Mouse (Mus musculus): ENCODE measurements around the gene Zbed3. TPM values are rescaled to one million over a fixed set of nuclear protein-coding genes. Genes with fewer than 3 reads are reported as not detected.

Gene Zbed3
- polyA plus RNA-seq, 1 experiment from 2014 or later = 37.5 TPM

DNA sequence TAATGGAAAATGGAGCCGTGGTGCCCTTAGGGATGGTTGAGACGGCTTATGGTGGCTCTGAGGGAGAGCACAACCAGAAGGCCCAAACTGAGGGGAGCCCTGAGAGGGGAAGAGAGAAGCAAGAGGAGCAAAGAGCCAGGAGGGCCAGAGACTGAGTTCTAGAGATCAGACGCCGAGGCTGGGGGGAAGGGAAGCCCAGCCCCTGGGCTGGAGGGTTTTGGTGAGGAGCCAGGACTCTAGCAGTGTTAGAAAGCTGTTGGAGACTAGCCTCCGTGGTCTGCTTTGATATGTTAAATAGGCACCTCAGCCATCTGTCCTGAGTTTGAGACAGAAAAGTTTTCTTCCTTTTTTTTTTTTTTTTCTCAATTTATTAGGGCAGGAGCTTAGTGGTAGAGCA, 3.9 kb downstream of the Zbed3 start:
- Histone ChIP-seq H3K4me3 (replicated peaks; ENCODE audit: low read length) (peak overlapping the region; percentile 88), H3K4me2 (replicated peaks) (peak overlapping the region; percentile 75), H3K36me3 (replicated peaks; ENCODE audit: control insufficient read depth, insufficient read depth) (no peaks in the 10 kb centered on the region), H3K9ac (peak overlapping the region; percentile 94), H3K27ac (peak overlapping the region; percentile 77), H3K27me3 (ENCODE audit: control insufficient read depth, insufficient read depth, low read length) (no peaks in the 10 kb centered on the region), H3K9me3 (ENCODE audit: control insufficient read depth, low read length) (no peaks in the 10 kb centered on the region), H3K4me1 (replicated peaks; ENCODE audit: control insufficient read depth, insufficient read depth, low read length) (peaks cover 32% of the 10 kb centered on the region)
- ATAC-seq (ENCODE audit: low FRiP score) (no peak; the same call in 1 of the 2 replicates), DNase-seq (ENCODE audit: low spot score) (peak; percentile 62)
- 6% methylated on average over 5 of the region's 5 CpGs for WGBS

- ATAC-seq (ENCODE audit: low FRiP score) (no peak), DNase-seq (ENCODE audit: low spot score) (no peak)
- Histone ChIP-seq H3K4me3 (replicated peaks; ENCODE audit: low read length) (no peak overlapping the region), H3K4me1 (replicated peaks; ENCODE audit: control insufficient read depth, insufficient read depth, low read length) (peaks cover 32% of the 10 kb centered on the region), H3K36me3 (replicated peaks; ENCODE audit: control insufficient read depth, insufficient read depth) (no peaks in the 10 kb centered on the region), H3K9ac (no peak overlapping the region), H3K4me2 (replicated peaks) (no peak overlapping the region), H3K27me3 (ENCODE audit: control insufficient read depth, insufficient read depth, low read length) (no peaks in the 10 kb centered on the region), H3K9me3 (ENCODE audit: control insufficient read depth, low read length) (peaks cover under 1% of the 10 kb centered on the region), H3K27ac (no peak overlapping the region)
- WGBS = 71% methylated on average over 11 of the region's 11 CpGs
Measured at GRCm38 (mm10) chr13:95328767-95329166, 5.4 kb downstream of the Zbed3 start.

DNA sequence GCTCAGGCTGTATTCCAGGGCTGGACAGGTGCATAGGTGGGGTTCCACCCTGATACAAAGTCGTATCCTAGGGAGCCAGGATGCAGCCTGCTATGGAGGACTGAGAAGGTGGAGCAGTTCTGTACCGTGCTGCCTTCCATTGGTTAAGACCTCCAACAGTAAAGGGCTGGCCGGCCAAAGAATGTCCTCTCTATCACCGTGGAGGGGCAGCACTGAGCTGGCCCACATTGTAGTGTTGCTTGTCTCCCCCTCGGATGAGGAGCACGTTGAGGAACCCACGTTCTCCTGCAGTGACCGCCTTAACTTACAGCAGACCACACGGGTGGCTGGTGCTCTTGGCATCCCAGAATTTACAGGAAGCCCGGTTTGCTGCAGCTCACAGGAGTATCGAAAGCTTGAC, 7.1 kb downstream of the Zbed3 start:
- H3K4me1 ChIP-seq (replicated peaks; ENCODE audit: control insufficient read depth, insufficient read depth, low read length) = peaks cover 32% of the 10 kb centered on the region
- WGBS = 47% methylated on average over 11 of the region's 11 CpGs

DNA sequence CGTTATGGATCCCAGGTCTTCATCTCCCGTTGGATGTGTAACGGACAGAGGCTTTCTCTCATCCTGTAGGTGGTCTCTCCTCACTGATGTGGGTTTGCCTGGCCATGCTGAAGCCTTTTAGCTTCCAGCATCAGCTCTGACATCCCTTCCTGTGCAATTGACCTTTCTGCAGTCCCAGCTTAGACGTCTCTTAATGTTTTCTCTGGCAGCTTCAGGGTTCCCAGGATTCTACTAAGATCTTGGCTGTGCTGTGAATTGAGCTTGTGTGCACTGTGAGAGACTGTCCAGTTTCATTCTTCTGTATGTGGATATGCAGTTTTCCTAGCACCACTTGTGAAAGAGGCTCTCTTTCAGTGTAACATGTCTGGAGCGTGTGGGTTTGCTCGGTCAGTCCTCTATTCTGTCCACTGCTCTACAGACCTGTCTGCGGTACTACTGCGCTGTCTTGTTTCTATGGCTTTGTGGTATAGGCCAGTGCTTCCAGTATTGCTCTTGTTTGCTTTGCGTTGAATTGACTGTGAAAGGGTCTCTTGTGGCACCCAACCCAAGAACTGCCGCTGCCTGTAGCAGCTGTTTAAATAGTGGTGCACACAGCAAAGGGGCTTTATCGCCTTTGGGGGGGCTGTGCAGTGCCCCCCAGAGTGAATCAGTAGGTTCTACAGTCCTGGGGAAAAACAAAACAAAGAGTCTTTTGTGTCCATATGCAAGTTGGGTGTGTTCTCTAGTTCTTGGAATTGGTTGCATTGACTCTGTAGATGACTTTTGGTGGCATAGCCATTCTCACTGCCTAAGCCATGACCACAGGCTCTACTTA, 8.9 kb downstream of the Zbed3 start:
- DNase-seq (ENCODE audit: low spot score) (no peak), ATAC-seq (ENCODE audit: low FRiP score) (no peak)
- Histone ChIP-seq H3K4me1 (replicated peaks; ENCODE audit: control insufficient read depth, insufficient read depth, low read length) (peaks cover 19% of the 10 kb centered on the region), H3K9me3 (ENCODE audit: control insufficient read depth, low read length) (peaks cover 8% of the 10 kb centered on the region), H3K4me3 (replicated peaks; ENCODE audit: low read length) (no peak overlapping the region), H3K9ac (no peak overlapping the region), H3K4me2 (replicated peaks) (no peak overlapping the region), H3K36me3 (replicated peaks; ENCODE audit: control insufficient read depth, insufficient read depth) (peaks cover 12% of the 10 kb centered on the region), H3K27ac (no peak overlapping the region), H3K27me3 (ENCODE audit: control insufficient read depth, insufficient read depth, low read length) (no peaks in the 10 kb centered on the region)
- 76% methylated on average over 11 of the region's 11 CpGs for WGBS

More for the DNA sequence above, 7.1 kb downstream of the Zbed3 start:
- Histone ChIP-seq H3K4me3 (replicated peaks; ENCODE audit: low read length) (no peak overlapping the region), H3K27me3 (ENCODE audit: control insufficient read depth, insufficient read depth, low read length) (no peaks in the 10 kb centered on the region), H3K36me3 (replicated peaks; ENCODE audit: control insufficient read depth, insufficient read depth) (no peaks in the 10 kb centered on the region), H3K9me3 (ENCODE audit: control insufficient read depth, low read length) (peaks cover 8% of the 10 kb centered on the region), H3K4me2 (replicated peaks) (no peak overlapping the region), H3K9ac (no peak overlapping the region), H3K27ac (no peak overlapping the region)
- DNase-seq (ENCODE audit: low spot score) = no peak
- ATAC-seq (ENCODE audit: low FRiP score) = no peak

GRCm38 (mm10) chr13:95336122-95336677, 12.8 kb downstream of the Zbed3 start:
- no peak overlapping the region for H3K27ac ChIP-seq
- 60% methylated on average over 40 of the region's 40 CpGs for WGBS

GRCm38 (mm10) chr13:95343470-95343869, 20.1 kb downstream of the Zbed3 start:
- Histone ChIP-seq H3K36me3 (replicated peaks; ENCODE audit: control insufficient read depth, insufficient read depth) (peaks cover 14% of the 10 kb centered on the region), H3K27ac (no peak overlapping the region), H3K4me3 (replicated peaks; ENCODE audit: low read length) (no peak overlapping the region), H3K4me2 (replicated peaks) (no peak overlapping the region), H3K9ac (no peak overlapping the region), H3K27me3 (ENCODE audit: control insufficient read depth, insufficient read depth, low read length) (no peaks in the 10 kb centered on the region), H3K9me3 (ENCODE audit: control insufficient read depth, low read length) (no peaks in the 10 kb centered on the region), H3K4me1 (replicated peaks; ENCODE audit: control insufficient read depth, insufficient read depth, low read length) (no peaks in the 10 kb centered on the region)
- 91% methylated on average over 8 of the region's 8 CpGs for WGBS
- ATAC-seq (ENCODE audit: low FRiP score) (no peak), DNase-seq (ENCODE audit: low spot score) (no peak)

More at GRCm38 (mm10) chr13:95336122-95336677, 12.8 kb downstream of the Zbed3 start:
- Histone ChIP-seq H3K9ac (no peak overlapping the region), H3K9me3 (ENCODE audit: control insufficient read depth, low read length) (peaks cover 8% of the 10 kb centered on the region), H3K36me3 (replicated peaks; ENCODE audit: control insufficient read depth, insufficient read depth) (peaks cover 34% of the 10 kb centered on the region), H3K4me1 (replicated peaks; ENCODE audit: control insufficient read depth, insufficient read depth, low read length) (no peaks in the 10 kb centered on the region), H3K27me3 (ENCODE audit: control insufficient read depth, insufficient read depth, low read length) (no peaks in the 10 kb centered on the region), H3K4me3 (replicated peaks; ENCODE audit: low read length) (peak overlapping the region; percentile 15; the same call in 1 of the 2 replicates), H3K4me2 (replicated peaks) (peak overlapping the region; percentile 37)
- ATAC-seq (ENCODE audit: low FRiP score) = peak; percentile 59; the same call in 1 of the 2 replicates
- DNase-seq (ENCODE audit: low spot score) = no peak

DNA sequence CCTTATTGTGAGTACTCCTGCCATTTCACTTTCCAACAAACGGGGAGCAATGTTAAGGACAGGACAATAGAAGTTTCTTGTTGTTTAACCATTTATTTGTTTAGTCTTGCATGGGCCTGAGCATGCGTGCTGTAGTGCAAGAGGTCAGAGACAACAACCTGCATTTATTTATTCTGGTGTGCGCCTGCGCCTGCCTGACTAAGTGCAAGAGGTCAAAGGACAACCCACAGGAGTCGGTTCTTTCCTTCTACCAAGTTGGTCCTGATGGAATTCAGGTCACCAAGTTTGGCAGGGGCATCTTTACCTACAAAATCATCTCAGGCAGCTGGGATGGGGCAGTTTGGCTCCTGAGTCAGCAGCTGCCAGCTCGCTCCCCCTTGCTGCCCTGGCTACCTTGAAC, 22.5 kb downstream of the Zbed3 start:
- 67% methylated on average over 6 of the region's 6 CpGs for WGBS
- no peak overlapping the region for H3K4me2 ChIP-seq (replicated peaks)
- no peak for DNase-seq (ENCODE audit: low spot score)
- no peak overlapping the region for H3K9ac ChIP-seq
- peaks cover 15% of the 10 kb centered on the region for H3K36me3 ChIP-seq (replicated peaks; ENCODE audit: control insufficient read depth, insufficient read depth)
- no peak for ATAC-seq (ENCODE audit: low FRiP score)
- H3K4me3 ChIP-seq (replicated peaks; ENCODE audit: low read length) = no peak overlapping the region
- H3K27ac ChIP-seq = no peak overlapping the region
- no peaks in the 10 kb centered on the region for H3K4me1 ChIP-seq (replicated peaks; ENCODE audit: control insufficient read depth, insufficient read depth, low read length)
- no peaks in the 10 kb centered on the region for H3K27me3 ChIP-seq (ENCODE audit: control insufficient read depth, insufficient read depth, low read length)
- H3K9me3 ChIP-seq (ENCODE audit: control insufficient read depth, low read length) = no peaks in the 10 kb centered on the region

DNA sequence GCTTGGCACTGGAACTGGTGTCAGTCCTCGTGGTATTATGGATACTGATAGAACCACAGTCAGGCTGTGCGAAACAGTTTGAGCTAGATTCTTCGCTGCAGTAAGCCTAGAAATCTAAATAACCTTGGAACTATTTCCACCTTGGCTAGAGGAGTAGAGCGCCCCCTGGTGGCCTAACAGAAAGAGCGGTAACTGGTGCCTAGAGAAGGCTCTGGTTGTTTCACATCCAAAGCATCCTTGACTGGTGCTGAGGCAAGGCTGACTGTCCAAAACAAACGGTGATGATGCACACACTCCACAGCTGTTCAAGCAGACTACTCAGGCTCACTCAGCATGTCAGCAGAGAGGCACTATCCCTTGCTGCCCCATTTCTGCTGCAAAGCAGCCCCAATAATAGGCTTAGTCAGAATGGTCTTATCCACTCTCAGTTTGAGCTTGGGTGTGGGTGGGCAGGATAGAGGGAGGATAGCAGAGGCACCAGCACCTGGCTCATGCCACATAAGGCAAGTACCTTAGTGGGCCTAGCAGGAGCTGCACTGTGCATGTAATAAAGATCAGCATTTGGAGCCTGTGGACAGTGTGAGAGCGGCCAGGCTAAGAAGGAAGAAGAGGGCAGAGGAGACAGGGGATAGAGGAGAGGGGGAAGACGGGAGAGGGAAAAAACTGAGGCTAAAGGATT, 23.7 kb downstream of the Zbed3 start:
- WGBS = 32% methylated on average over 8 of the region's 8 CpGs
- H3K27ac ChIP-seq = no peak overlapping the region
- no peaks in the 10 kb centered on the region for H3K27me3 ChIP-seq (ENCODE audit: control insufficient read depth, insufficient read depth, low read length)
- DNase-seq (ENCODE audit: low spot score) (peak; percentile 90), ATAC-seq (ENCODE audit: low FRiP score) (peak; percentile 77)
- peaks cover 28% of the 10 kb centered on the region for H3K36me3 ChIP-seq (replicated peaks; ENCODE audit: control insufficient read depth, insufficient read depth)
- H3K4me1 ChIP-seq (replicated peaks; ENCODE audit: control insufficient read depth, insufficient read depth, low read length) = no peaks in the 10 kb centered on the region
- no peak overlapping the region for H3K9ac ChIP-seq
- no peak overlapping the region for H3K4me2 ChIP-seq (replicated peaks)
- no peaks in the 10 kb centered on the region for H3K9me3 ChIP-seq (ENCODE audit: control insufficient read depth, low read length)
- H3K4me3 ChIP-seq (replicated peaks; ENCODE audit: low read length) = no peak overlapping the region

- WGBS = 84% methylated on average over 3 of the region's 3 CpGs
- Histone ChIP-seq H3K9me3 (ENCODE audit: control insufficient read depth, low read length) (no peaks in the 10 kb centered on the region), H3K4me2 (replicated peaks) (no peak overlapping the region), H3K4me1 (replicated peaks; ENCODE audit: control insufficient read depth, insufficient read depth, low read length) (no peaks in the 10 kb centered on the region), H3K27ac (no peak overlapping the region), H3K36me3 (replicated peaks; ENCODE audit: control insufficient read depth, insufficient read depth) (peaks cover 39% of the 10 kb centered on the region), H3K9ac (no peak overlapping the region), H3K27me3 (ENCODE audit: control insufficient read depth, insufficient read depth, low read length) (no peaks in the 10 kb centered on the region), H3K4me3 (replicated peaks; ENCODE audit: low read length) (no peak overlapping the region)
- DNase-seq (ENCODE audit: low spot score) (no peak), ATAC-seq (ENCODE audit: low FRiP score) (no peak)
Measured at GRCm38 (mm10) chr13:95348476-95348875, 25.1 kb downstream of the Zbed3 start.

All from hindbrain, embryonic 14.5 days (tissue).